Mouse (Mus musculus): Measurements from ENCODE around the gene Epha6. TPM values are rescaled to one million over a fixed set of nuclear protein-coding genes. Genes with fewer than 3 reads are reported as not detected.

Gene Epha6
- polyA plus RNA-seq, 1 experiment = not detected

- WGBS = 65% methylated on average over 2 of the region's 2 CpGs
- no peak overlapping the region for H3K4me3 ChIP-seq (replicated peaks; ENCODE audit: extremely low read depth, low read depth, low read length)
- TF ChIP-seq POLR2A (IDR thresholded peaks at IDR 0.05; ENCODE audit: borderline replicate concordance, extremely low read depth, low read depth, low read length) = no peak
- TF ChIP-seq CTCF (IDR thresholded peaks at IDR 0.05; ENCODE audit: insufficient read depth, low read length) = no peak
Observed at GRCm38 (mm10) chr16:60274109-60274508, 331.2 kb downstream of the Epha6 start.

GRCm38 (mm10) chr16:60266367-60267351 is 338.7 kb downstream of the Epha6 start:
- no peaks in the 10 kb centered on the region for H3K4me1 ChIP-seq (ENCODE audit: control insufficient read depth, insufficient read depth, low read length)
- no peak for TF ChIP-seq CTCF (IDR thresholded peaks at IDR 0.05; ENCODE audit: insufficient read depth, low read length)
- no peak for TF ChIP-seq POLR2A (IDR thresholded peaks at IDR 0.05; ENCODE audit: borderline replicate concordance, extremely low read depth, low read depth, low read length)
- 83% methylated on average over 9 of the region's 9 CpGs for WGBS
- no peak for DNase-seq
- H3K4me3 ChIP-seq (replicated peaks; ENCODE audit: extremely low read depth, low read depth, low read length) = no peak overlapping the region

More at GRCm38 (mm10) chr16:60274109-60274508, 331.2 kb downstream of the Epha6 start:
- no peaks in the 10 kb centered on the region for H3K4me1 ChIP-seq (ENCODE audit: control insufficient read depth, insufficient read depth, low read length)
- DNase-seq = no peak

- no peak for DNase-seq
- WGBS = 61% methylated on average over 6 of the region's 6 CpGs
- Histone ChIP-seq H3K4me1 (ENCODE audit: control insufficient read depth, insufficient read depth, low read length) (no peaks in the 10 kb centered on the region), H3K4me3 (replicated peaks; ENCODE audit: extremely low read depth, low read depth, low read length) (no peak overlapping the region)
- TF ChIP-seq POLR2A (IDR thresholded peaks at IDR 0.05; ENCODE audit: borderline replicate concordance, extremely low read depth, low read depth, low read length) (no peak), CTCF (IDR thresholded peaks at IDR 0.05; ENCODE audit: insufficient read depth, low read length) (no peak)
Observed at GRCm38 (mm10) chr16:60264719-60265508, 340.4 kb downstream of the Epha6 start.

- no peak overlapping the region for H3K4me3 ChIP-seq (replicated peaks; ENCODE audit: extremely low read depth, low read depth, low read length)
- WGBS = 73% methylated on average over 7 of the region's 7 CpGs
- DNase-seq = no peak
- H3K4me1 ChIP-seq (ENCODE audit: control insufficient read depth, insufficient read depth, low read length) = no peaks in the 10 kb centered on the region
- TF ChIP-seq CTCF (IDR thresholded peaks at IDR 0.05; ENCODE audit: insufficient read depth, low read length) (no peak), POLR2A (IDR thresholded peaks at IDR 0.05; ENCODE audit: borderline replicate concordance, extremely low read depth, low read depth, low read length) (no peak)
Observed at GRCm38 (mm10) chr16:60258151-60258635, 347.1 kb downstream of the Epha6 start.

GRCm38 (mm10) chr16:60257623-60258022 is 347.7 kb downstream of the Epha6 start:
- WGBS = 51% methylated on average over 2 of the region's 2 CpGs
- TF ChIP-seq POLR2A (IDR thresholded peaks at IDR 0.05; ENCODE audit: borderline replicate concordance, extremely low read depth, low read depth, low read length) (no peak), CTCF (IDR thresholded peaks at IDR 0.05; ENCODE audit: insufficient read depth, low read length) (no peak)

GRCm38 (mm10) chr16:60257044-60257443 is 348.3 kb downstream of the Epha6 start:
- TF ChIP-seq CTCF (IDR thresholded peaks at IDR 0.05; ENCODE audit: insufficient read depth, low read length) (no peak), POLR2A (IDR thresholded peaks at IDR 0.05; ENCODE audit: borderline replicate concordance, extremely low read depth, low read depth, low read length) (no peak)

More at GRCm38 (mm10) chr16:60257623-60258022, 347.7 kb downstream of the Epha6 start:
- Histone ChIP-seq H3K4me3 (replicated peaks; ENCODE audit: extremely low read depth, low read depth, low read length) (no peak overlapping the region), H3K4me1 (ENCODE audit: control insufficient read depth, insufficient read depth, low read length) (no peaks in the 10 kb centered on the region)
- DNase-seq = no peak

GRCm38 (mm10) chr16:60239356-60240190 is 365.8 kb downstream of the Epha6 start:
- no peaks in the 10 kb centered on the region for H3K4me1 ChIP-seq (ENCODE audit: control insufficient read depth, insufficient read depth, low read length)
- TF ChIP-seq POLR2A (IDR thresholded peaks at IDR 0.05; ENCODE audit: borderline replicate concordance, extremely low read depth, low read depth, low read length) = no peak
- TF ChIP-seq CTCF (IDR thresholded peaks at IDR 0.05; ENCODE audit: insufficient read depth, low read length) = no peak
- H3K4me3 ChIP-seq (replicated peaks; ENCODE audit: extremely low read depth, low read depth, low read length) = no peak overlapping the region
- DNase-seq = no peak
- 61% methylated on average over 2 of the region's 2 CpGs for WGBS

More at GRCm38 (mm10) chr16:60257044-60257443, 348.3 kb downstream of the Epha6 start:
- H3K4me3 ChIP-seq (replicated peaks; ENCODE audit: extremely low read depth, low read depth, low read length) = no peak overlapping the region
- no peaks in the 10 kb centered on the region for H3K4me1 ChIP-seq (ENCODE audit: control insufficient read depth, insufficient read depth, low read length)
- WGBS = 58% methylated on average over 4 of the region's 4 CpGs
- DNase-seq = no peak

GRCm38 (mm10) chr16:60233985-60234766 is 371.2 kb downstream of the Epha6 start:
- Histone ChIP-seq H3K4me1 (ENCODE audit: control insufficient read depth, insufficient read depth, low read length) (no peaks in the 10 kb centered on the region), H3K4me3 (replicated peaks; ENCODE audit: extremely low read depth, low read depth, low read length) (no peak overlapping the region)
- DNase-seq = no peak
- TF ChIP-seq POLR2A (IDR thresholded peaks at IDR 0.05; ENCODE audit: borderline replicate concordance, extremely low read depth, low read depth, low read length) = no peak
- TF ChIP-seq CTCF (IDR thresholded peaks at IDR 0.05; ENCODE audit: insufficient read depth, low read length) = no peak
- WGBS = 85% methylated on average over 5 of the region's 5 CpGs

Measured in lung, adult 2 months (tissue).